Mouse (Mus musculus) liver, adult 2 months (tissue): ENCODE measurements around the gene Tsc22d3.
"Not testable (repeated sequence)": the region's sequence is repeated elsewhere in the genome, so short reads cannot be mapped to it uniquely, and the experiment has no call there.

Experiments used
- CTCF ChIP-seq: fragments of 200-500 bp; IDR thresholded peaks from 2 replicates; pipeline ENCODE4 v1.5.1; 2011; ENCODE audit warnings: low read depth, low read length, control low read depth
- POLR2A ChIP-seq: fragments of 200-500 bp; IDR thresholded peaks from 2 replicates; pipeline ENCODE4 v1.6.1; 2011; ENCODE audit warnings: low read length, control low read depth; ENCODE audit not compliant: insufficient read depth; ENCODE audit errors: extremely low read depth

- not testable (repeated sequence) for TF ChIP-seq CTCF, POLR2A
These were observed 102.0 kb downstream of the Tsc22d3 start for GRCm38 (mm10) chrX:140498431-140498830.
